Mouse (Mus musculus) midbrain, embryonic 16.5 days (tissue): Measurements from ENCODE around the gene Gba2. TPM values are rescaled to one million over a fixed set of nuclear protein-coding genes. Genes with fewer than 3 reads are reported as not detected.

ENCODE experiments used
- ATAC-seq: fragments of 200-750 bp; cut with Nextera tagmentation; 2 replicates; pipeline ENCODE4 v1.8.0; 2017; ENCODE audit warnings: moderate TSS enrichment
- H3K27ac ChIP-seq: fragments of 300-500 bp; sonication (generic); 2 replicates; pipeline ENCODE4 v1.5.1; 2014; ENCODE audit warnings: mild to moderate bottlenecking, low read length, mixed read lengths
- H3K27me3 ChIP-seq: fragments of 300-500 bp; sonication (generic); 2 replicates; pipeline ENCODE4 v1.6.1; 2014; ENCODE audit warnings: low read depth, low read length, mixed read lengths; ENCODE audit not compliant: control insufficient read depth, insufficient read depth
- H3K36me3 ChIP-seq: fragments of 300-500 bp; sonication (generic); 2 replicates; pipeline ENCODE4 v1.6.1; 2014; ENCODE audit warnings: mild to moderate bottlenecking, low read length, moderate library complexity, mixed read lengths; ENCODE audit not compliant: control insufficient read depth, insufficient read depth
- H3K4me1 ChIP-seq: fragments of 300-500 bp; sonication (generic); 2 replicates; pipeline ENCODE4 v1.6.1; 2014; ENCODE audit warnings: mild to moderate bottlenecking, low read length, mixed read lengths; ENCODE audit not compliant: control insufficient read depth, insufficient read depth
- H3K4me2 ChIP-seq: fragments of 300-500 bp; sonication (generic); 2 replicates; pipeline ENCODE4 v1.6.1; 2014; ENCODE audit warnings: mild to moderate bottlenecking, low read length, mixed read lengths
- H3K4me3 ChIP-seq: fragments of 300-500 bp; sonication (generic); 2 replicates; pipeline ENCODE4 v1.5.1; 2014; ENCODE audit warnings: low read depth, mild to moderate bottlenecking, low read length, moderate library complexity, mixed read lengths
- H3K9ac ChIP-seq: fragments of 300-500 bp; sonication (generic); 2 replicates; pipeline ENCODE4 v1.6.1; 2014; ENCODE audit warnings: low read depth, low read length, mixed read lengths
- H3K9me3 ChIP-seq: fragments of 300-500 bp; sonication (generic); replicated peaks from 2 replicates; pipeline ENCODE4 v1.6.1; 2014; ENCODE audit warnings: mild to moderate bottlenecking, low read length, mixed read lengths; ENCODE audit not compliant: control insufficient read depth, poor library complexity, severe bottlenecking
- WGBS: fragments of 180-500 bp; shearing (Covaris S2); extraction: QIAGEN DNeasy Blood & Tissue Kit; methylation state at CpG from one replicate; pipeline ENCODE4 v1.1.7; 2014; 5-methylcytosine and 5-hydroxymethylcytosine counted together
- polyA plus RNA-seq: library from polyadenylated mRNA; unstranded; fragments of >200 nt; fragmentation: Nextera tagmentation; extraction: Ambion mirVana; gene quantifications from 2 replicates; pipeline ENCODE4 v1.2.1, GENCODE M21; 2015

Gba2 gene
- 61.3 and 61.9 TPM in 2 replicates for polyA plus RNA-seq

DNA sequence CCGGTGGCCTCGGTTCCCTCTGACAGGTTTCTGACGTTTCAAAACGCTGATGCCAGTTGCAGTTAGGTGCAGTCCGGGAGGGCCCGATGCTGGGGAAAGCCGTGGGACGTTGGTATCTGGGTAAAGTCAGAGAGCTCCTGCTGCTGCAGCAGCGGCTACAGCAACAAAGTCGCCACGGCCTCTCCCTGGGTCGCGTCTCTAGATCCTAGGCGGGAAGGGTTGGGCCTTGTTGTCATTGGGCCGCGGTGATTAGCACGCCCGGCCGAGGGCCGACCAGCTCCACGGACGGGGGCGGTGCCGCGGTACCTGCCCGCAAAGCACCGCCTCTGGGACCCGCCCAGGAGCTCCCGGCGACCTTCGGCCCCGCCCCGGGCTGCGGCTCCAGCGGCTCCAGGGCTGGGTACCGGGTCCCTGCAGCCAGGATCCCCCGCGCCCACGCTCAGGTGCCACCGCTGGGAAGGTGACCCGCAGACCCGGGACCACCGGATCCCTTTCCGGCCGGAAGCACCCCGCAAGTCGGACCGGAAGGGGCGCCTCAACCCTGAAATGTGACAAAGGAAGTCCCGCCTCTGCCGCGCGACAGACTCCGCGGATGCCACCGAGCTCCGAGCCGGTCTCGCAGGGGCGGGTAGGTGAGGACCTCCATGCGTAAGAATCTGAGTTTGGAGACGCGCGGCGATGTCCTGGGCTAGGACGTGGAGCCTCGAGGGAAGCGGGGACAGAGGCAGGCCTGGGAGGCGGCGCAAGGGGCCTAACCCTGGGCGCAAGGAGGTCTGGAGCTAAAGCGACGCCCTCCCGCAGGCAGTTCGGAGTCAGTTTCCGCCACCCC is at the start of gene Gba2, which contains the start of gene Rgp1:
Gba2 (minus strand) TSS at position 498 of the 829 bp plus-strand sequence.
Rgp1 (plus strand) TSS at position 340 of the 829 bp plus-strand sequence.
- peak; percentile 88 for ATAC-seq
- no peaks in the 10 kb centered on the region for H3K27me3 ChIP-seq
- peaks cover 16% of the 10 kb centered on the region for H3K36me3 ChIP-seq
- peak within 1 kb of the TSS; percentile 84 for H3K27ac ChIP-seq
- peak within 1 kb of the TSS; percentile 97 for H3K9ac ChIP-seq
- peak within 1 kb of the TSS; percentile 87 for H3K4me3 ChIP-seq
- peaks cover 43% of the 10 kb centered on the region for H3K4me1 ChIP-seq
- peak within 1 kb of the TSS; percentile 92 for H3K4me2 ChIP-seq
- under 1% methylated on average over 76 of the region's 76 CpGs for WGBS
- H3K9me3 ChIP-seq: no peaks in the 10 kb centered on the region

DNA sequence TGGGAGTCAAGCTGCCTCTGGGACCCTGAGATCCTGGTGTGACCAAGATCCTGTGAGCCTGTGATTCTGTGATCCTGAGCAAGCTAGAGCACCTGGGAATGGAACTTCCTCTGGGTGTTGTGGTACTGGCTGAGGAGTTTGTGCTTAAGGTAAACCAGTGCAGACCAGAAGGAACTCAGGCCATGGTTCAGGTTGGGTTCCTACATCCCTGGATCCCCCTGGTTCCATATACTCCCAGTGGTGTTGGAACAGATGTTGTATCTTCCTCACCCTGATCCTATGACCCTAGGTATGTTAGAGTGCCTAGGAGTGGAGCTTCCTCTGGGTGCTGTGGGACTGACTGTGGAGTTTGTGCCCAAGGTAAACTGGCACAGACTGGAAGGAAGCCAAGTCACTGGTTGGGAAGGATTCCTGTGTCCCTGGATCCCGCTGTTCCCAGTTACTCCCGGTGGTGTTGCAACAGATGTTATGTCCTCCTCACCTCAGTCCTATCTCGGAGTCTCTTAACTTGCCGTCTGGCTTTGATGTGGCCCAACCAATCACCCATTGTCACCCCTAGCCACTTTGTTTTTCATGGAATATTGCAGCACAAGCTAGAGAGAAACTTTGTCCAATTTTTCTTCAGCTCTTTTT is 41.6 kb upstream of the Gba2 start:
- no peak for ATAC-seq
- H3K4me2 ChIP-seq: no peak overlapping the region
- 85% methylated on average over 4 of the region's 4 CpGs for WGBS
- no peaks in the 10 kb centered on the region for H3K4me1 ChIP-seq
- H3K36me3 ChIP-seq: no peaks in the 10 kb centered on the region
- H3K4me3 ChIP-seq: no peak overlapping the region
- no peaks in the 10 kb centered on the region for H3K27me3 ChIP-seq
- no peak overlapping the region for H3K9ac ChIP-seq
- H3K27ac ChIP-seq: no peak overlapping the region
- 0 out of 2 replicates have a peak, but pooled peaks cover 6% of the 10 kb centered on the region for H3K9me3 ChIP-seq

DNA sequence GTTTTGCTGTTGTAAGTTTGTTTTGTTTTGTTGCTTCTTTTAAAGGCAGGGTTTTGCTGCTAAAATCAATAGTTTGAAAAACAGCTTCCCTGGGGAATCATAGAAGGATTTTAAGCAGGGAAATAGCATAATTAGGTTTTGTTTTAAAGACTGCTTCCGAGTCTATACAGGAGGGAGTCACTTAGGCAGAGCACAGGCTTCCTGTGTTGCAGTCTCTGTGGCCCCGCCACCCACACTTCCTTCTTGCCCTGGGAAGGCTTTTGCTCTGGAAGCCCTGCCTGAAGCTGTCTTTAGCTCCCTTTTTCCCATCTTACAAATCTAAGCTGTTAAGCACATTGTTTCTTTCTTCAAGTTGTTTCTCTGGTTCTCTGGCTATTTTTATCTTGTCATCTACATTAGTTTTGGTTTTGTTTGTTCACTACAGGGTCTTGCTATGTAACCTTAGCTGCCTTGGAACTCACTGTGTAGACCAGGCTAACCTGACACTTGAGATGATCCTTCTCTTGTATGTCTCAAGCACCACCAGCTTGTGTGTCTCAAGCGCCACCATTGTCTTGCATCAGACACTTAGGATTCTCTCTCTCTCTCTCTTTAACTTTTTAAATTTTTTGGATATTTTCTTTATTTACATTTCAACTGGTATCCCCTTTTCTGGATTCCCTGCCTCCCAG is 34.5 kb upstream of the Gba2 start:
- no peak overlapping the region for H3K27ac ChIP-seq
- H3K9ac ChIP-seq: no peak overlapping the region
- ATAC-seq: no peak
- no peak overlapping the region for H3K4me2 ChIP-seq
- no peaks in the 10 kb centered on the region for H3K4me1 ChIP-seq
- no peaks in the 10 kb centered on the region for H3K27me3 ChIP-seq
- H3K4me3 ChIP-seq: no peak overlapping the region
- H3K9me3 ChIP-seq: no peaks in the 10 kb centered on the region
- no peaks in the 10 kb centered on the region for H3K36me3 ChIP-seq
- 64% methylated on average over 3 of the region's 3 CpGs for WGBS

DNA sequence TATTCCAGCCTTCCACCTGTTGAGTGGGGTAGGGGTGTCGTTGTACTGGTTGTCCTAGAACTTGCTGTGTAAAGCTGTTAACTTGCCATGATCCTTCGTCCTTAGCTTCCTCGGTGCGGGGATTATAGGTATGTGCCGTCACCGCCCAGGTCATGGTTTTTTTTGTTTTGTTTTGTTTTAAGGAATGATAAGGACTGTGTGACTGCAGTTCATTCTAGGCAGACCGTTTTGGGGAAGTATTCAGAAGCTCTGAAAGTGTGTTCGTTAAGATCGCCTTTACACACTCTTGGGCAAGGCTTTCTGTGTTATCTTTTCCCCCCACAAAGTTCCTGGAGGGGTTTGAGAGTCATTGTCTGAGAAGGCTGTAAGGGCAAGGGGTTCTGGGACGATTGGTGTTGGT is 33.9 kb upstream of the Gba2 start:
- no peak for ATAC-seq
- Histone ChIP-seq H3K27ac (no peak overlapping the region), H3K27me3 (no peaks in the 10 kb centered on the region), H3K9me3 (no peaks in the 10 kb centered on the region), H3K36me3 (no peaks in the 10 kb centered on the region), H3K4me1 (no peaks in the 10 kb centered on the region), H3K4me3 (no peak overlapping the region), H3K9ac (no peak overlapping the region), H3K4me2 (no peak overlapping the region)
- WGBS: 75% methylated on average over 10 of the region's 10 CpGs

DNA sequence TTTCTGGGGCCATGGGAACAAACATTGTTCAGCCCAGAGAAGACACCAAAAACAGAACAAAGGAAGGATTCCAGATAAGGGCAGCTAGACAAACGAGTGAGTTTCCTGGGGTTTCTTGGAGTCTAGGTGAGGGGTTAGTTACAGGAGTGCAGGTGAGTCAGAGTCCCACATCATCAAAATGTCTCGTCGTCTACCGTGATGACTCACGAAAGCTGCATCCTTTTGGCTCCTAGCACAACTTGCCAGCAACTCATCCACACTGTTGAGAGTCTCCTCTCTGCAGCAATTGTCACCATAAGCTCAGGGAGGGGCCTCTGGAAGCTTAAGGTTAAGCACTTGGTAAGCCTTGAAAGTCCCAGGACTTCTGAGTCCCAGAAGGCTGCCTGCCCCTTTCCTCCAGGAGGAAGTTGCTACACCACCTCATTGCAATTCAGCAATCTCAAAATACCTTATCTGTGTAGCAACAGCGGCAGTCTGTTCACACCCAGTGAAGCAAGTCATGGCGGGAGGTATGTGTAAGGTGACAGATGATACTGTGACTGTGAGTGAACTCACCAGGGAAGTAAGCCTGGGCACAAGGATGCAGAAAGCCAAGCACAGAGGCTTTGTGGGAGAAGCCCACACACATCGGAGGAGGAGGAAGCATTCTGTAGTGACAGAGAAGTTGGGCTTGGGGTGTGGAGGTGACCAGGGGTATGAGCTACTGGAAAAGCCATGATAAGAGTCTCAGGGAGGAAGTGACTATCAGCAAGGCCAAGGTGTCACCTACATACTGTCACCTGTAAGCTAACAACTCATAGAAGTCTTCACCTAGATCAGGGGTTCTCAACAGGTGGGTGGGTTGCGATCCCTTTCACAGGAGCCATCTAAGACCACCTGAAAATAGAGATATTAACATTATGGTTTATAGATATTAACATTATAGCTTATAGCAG is 26.3 kb upstream of the Gba2 start:
- WGBS: 81% methylated on average over 9 of the region's 9 CpGs
- no peak overlapping the region for H3K4me3 ChIP-seq
- H3K27me3 ChIP-seq: no peaks in the 10 kb centered on the region
- no peak overlapping the region for H3K4me2 ChIP-seq
- no peak for ATAC-seq
- H3K9me3 ChIP-seq: no peaks in the 10 kb centered on the region
- no peak overlapping the region for H3K9ac ChIP-seq
- H3K36me3 ChIP-seq: no peaks in the 10 kb centered on the region
- H3K27ac ChIP-seq: no peak overlapping the region
- H3K4me1 ChIP-seq: no peaks in the 10 kb centered on the region

DNA sequence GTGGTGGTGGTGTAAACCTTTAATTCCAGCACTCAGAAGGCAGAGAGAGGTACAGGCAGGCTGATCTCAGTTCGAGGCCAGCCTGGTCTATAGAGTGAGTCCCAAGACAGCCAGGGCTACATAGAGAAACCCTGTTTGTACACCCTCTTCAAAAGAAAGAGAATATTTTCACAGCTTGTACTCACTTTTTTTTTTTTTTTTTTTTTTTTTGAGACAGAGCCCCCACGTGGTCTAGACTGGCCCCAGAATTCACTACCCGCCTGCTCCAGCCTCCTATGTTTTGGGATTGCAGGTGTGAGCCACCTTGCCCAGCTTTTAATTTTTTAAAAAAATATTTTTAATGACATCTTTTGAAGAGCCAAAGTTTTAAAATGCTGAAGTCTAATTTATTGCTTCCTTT is 25.4 kb upstream of the Gba2 start:
- ATAC-seq: no peak
- H3K4me1 ChIP-seq: no peaks in the 10 kb centered on the region
- H3K4me3 ChIP-seq: no peak overlapping the region
- H3K9ac ChIP-seq: no peak overlapping the region
- H3K27me3 ChIP-seq: no peaks in the 10 kb centered on the region
- H3K9me3 ChIP-seq: no peaks in the 10 kb centered on the region
- no peaks in the 10 kb centered on the region for H3K36me3 ChIP-seq
- no peak overlapping the region for H3K4me2 ChIP-seq
- WGBS: 54% methylated on average over 3 of the region's 3 CpGs
- no peak overlapping the region for H3K27ac ChIP-seq

DNA sequence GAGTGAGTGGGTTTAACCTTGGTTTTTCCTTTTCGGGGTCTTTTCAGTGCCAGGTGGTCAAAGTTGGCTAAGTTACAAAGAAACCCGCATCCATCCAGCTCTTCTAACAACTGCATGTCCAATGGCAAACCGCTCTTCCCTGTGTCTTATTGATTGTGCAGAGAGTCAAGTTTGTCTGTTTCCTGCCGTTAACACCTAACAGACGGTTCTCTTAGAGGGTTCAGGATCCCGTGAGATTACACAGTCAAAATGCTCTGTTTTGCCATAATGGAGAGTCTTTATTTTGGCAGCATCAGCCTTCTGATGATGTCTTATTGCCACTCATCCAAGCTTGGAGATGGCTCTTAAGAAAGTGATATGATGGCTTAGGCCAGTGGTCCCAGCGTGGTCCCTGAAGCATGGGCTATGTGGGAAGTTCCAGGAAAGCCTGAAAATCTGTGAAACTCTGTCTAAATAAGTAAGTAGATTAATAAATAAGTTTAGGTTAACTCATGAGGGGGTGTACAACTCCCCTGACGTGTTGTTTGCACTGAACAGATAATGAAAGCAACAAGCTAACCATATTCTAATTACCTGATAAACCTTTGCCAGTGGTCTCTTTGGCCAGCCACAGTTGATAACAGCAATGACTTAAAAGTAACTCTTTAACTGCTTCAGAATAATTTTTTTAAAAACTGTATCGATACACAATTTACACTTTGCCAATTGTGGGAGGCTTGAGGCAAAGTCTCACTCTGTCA is 21.7 kb upstream of the Gba2 start:
- 83% methylated on average over 9 of the region's 9 CpGs for WGBS
- H3K4me3 ChIP-seq: no peak overlapping the region
- H3K27me3 ChIP-seq: no peaks in the 10 kb centered on the region
- no peak overlapping the region for H3K9ac ChIP-seq
- H3K9me3 ChIP-seq: no peaks in the 10 kb centered on the region
- no peak for ATAC-seq
- no peaks in the 10 kb centered on the region for H3K4me1 ChIP-seq
- no peak overlapping the region for H3K27ac ChIP-seq
- no peak overlapping the region for H3K4me2 ChIP-seq
- no peaks in the 10 kb centered on the region for H3K36me3 ChIP-seq
